Mouse (Mus musculus) erythroblast, embryonic 14.5 days (primary cell): ENCODE data around the gene Shisal1.

Experiments
- GATA1 ChIP-seq: IDR thresholded peaks from 2 replicates; pipeline ENCODE4 v1.6.1; 2012; ENCODE audit warnings: low read length, inconsistent platforms, mixed read lengths
- TAL1 ChIP-seq: IDR thresholded peaks from 3 replicates; pipeline ENCODE4 v1.6.1; 2012; ENCODE audit warnings: low read length, inconsistent platforms, mixed read lengths

DNA sequence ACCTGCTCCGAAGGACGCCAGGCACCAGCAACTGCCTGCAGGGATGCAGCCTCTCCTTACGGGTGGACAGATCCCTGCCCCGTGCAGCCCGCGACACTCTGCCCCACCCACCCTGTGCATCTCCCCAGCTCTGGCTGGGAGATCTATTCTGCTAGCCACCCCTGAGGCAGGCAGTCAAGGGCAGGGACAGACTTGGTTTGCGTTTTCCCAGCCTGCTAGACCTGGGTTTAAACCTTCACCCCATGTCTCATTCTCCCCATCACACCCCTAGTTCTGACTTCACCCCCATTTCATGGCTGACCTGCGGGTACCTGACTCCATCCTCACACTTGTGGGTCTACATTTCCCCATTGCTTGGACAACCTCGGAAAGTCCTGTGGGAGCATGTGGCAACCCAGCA is at the start of gene Shisal1:
- TF ChIP-seq TAL1 (no peak), GATA1 (no peak)
